Comparison of ENCODE assay signal across 8 mouse cellular contexts in genomic region chr15:98993865-98994264, GRCm38 (mm10). TPM values are rescaled to one million over a fixed set of nuclear protein-coding genes. Genes with fewer than 3 reads are reported as not detected.
DNase-seq lines count a peak whose midpoint lies in the region; ATAC-seq and TF ChIP-seq lines count a peak whose summit lies in the region.

No protein-coding gene starts in this region.

- TF ChIP-seq CTCF in CH12.LX (conservative IDR thresholded peaks at IDR 0.05 in 1 of 2, IDR thresholded peaks at IDR 0.05 in 1 of 2; ENCODE audit: low read depth in 2 of 2, low read length in 2 of 2) = peak; percentile 90 to 98
- peak; percentile 92 for TF ChIP-seq CTCF in brain, embryonic 14.5 days (IDR thresholded peaks at IDR 0.05; ENCODE audit: borderline replicate concordance, extremely low read depth, insufficient read depth, insufficient read length)
- TF ChIP-seq CTCF in lung, embryonic 14.5 days (IDR thresholded peaks at IDR 0.05; ENCODE audit: low read depth) = peak; percentile 95
- peak; percentile 84; the same call in 1 of the 2 replicates for TF ChIP-seq CTCF in thymus, adult 2 months (IDR thresholded peaks at IDR 0.05; ENCODE audit: borderline replicate concordance, control insufficient read depth, extremely low read depth, insufficient read depth, low read length, poor library complexity)

- H3K9ac ChIP-seq in CH12.LX (ENCODE audit: insufficient read depth, low read depth) = peak overlapping the region; percentile 74; the same call in 1 of the 2 replicates
- H3K9ac ChIP-seq in lung, embryonic 14.5 days = peak overlapping the region; percentile 75; the same call in 1 of the 2 replicates

- H3K79me2 ChIP-seq in CH12.LX (replicated peaks; ENCODE audit: control insufficient read depth, extremely low read depth, insufficient read depth, poor library complexity, severe bottlenecking) = no peaks in the 10 kb centered on the region

- no peak overlapping the region for H3K27ac ChIP-seq in CH12.LX (ENCODE audit: insufficient read depth, low read depth)
- H3K27ac ChIP-seq in forebrain, embryonic 10.5 days = peak overlapping the region; percentile 92
- H3K27ac ChIP-seq in lung, embryonic 14.5 days (ENCODE audit: low read depth) = no peak overlapping the region; the same call in 1 of the 2 replicates
- no peak overlapping the region for H3K27ac ChIP-seq in thymus, adult 2 months (ENCODE audit: control insufficient read depth, insufficient read depth, low read length)

- no peak for TF ChIP-seq POLR2A in CH12.LX (IDR thresholded peaks at IDR 0.05; ENCODE audit: low read depth, low read length)
- TF ChIP-seq POLR2A in brain, embryonic 14.5 days (IDR thresholded peaks at IDR 0.05; ENCODE audit: borderline replicate concordance, extremely low read depth, insufficient read depth, insufficient read length, poor library complexity, severe bottlenecking) = no peak
- TF ChIP-seq POLR2A in thymus, adult 2 months (IDR thresholded peaks at IDR 0.05; ENCODE audit: control insufficient read depth, extremely low read depth, insufficient read depth, low read length, poor library complexity) = no peak

- peaks cover 8 to 46% of the 10 kb centered on the region in 2 experiments for H3K4me1 ChIP-seq in CH12.LX (ENCODE audit: control insufficient read depth in 1 of 2, insufficient read depth in 2 of 2)
- peaks cover 70% of the 10 kb centered on the region for H3K4me1 ChIP-seq in forebrain, embryonic 10.5 days
- peaks cover 27% of the 10 kb centered on the region for H3K4me1 ChIP-seq in lung, embryonic 14.5 days (ENCODE audit: insufficient read depth)
- H3K4me1 ChIP-seq in thymus, adult 2 months (replicated peaks; ENCODE audit: control insufficient read depth, insufficient read depth, low read length) = peaks cover 6% of the 10 kb centered on the region; the same call in 1 of the 2 replicates

- H3K9me3 ChIP-seq in CH12.LX (replicated peaks; ENCODE audit: low read length) = no peaks in the 10 kb centered on the region
- no peaks in the 10 kb centered on the region for H3K9me3 ChIP-seq in forebrain, embryonic 10.5 days
- H3K9me3 ChIP-seq in lung, embryonic 14.5 days (ENCODE audit: low read depth, low read length) = no peaks in the 10 kb centered on the region

- dilution Hi-C loops in CH12.LX (cut with MboI; ENCODE audit: extremely low pct_ligation_motif_present, extremely low pct_unique_long_range_greater_than_20kb, low sequenced_read_pairs) = no loop called here

- intact Hi-C loops in heart, postnatal 14 days (cut with DNase I) = loop anchor here (1.0 to 2.0 kb wide), 5 partner anchors 41 to 117 kb away; partner anchors contain the start of genes Gm49450, Tuba1a and Tuba1b

- TF ChIP-seq RAD21 in CH12.LX (IDR thresholded peaks at IDR 0.05; ENCODE audit: low read depth, low read length) = peak; percentile 91

- WGBS in forebrain, embryonic 10.5 days = 5% methylated on average over 11 of the region's 11 CpGs
- WGBS in large intestine, adult 2 months = under 1% methylated on average over 11 of the region's 11 CpGs
- WGBS in lung, embryonic 14.5 days = under 1% methylated on average over 11 of the region's 11 CpGs
- WGBS in thymus, adult 2 months = under 1% methylated on average over 11 of the region's 11 CpGs

- H3K4me2 ChIP-seq in CH12.LX (ENCODE audit: insufficient read depth, low read depth, poor library complexity, severe bottlenecking) = peak overlapping the region; percentile 18; the same call in 1 of the 2 replicates
- H3K4me2 ChIP-seq in lung, embryonic 14.5 days = peak overlapping the region; percentile 83

- ATAC-seq in lung, embryonic 14.5 days (ENCODE audit: insufficient read depth) = peak; percentile 26; the same call in 1 of the 2 replicates
- ATAC-seq in neutrophil, adult 5-6 weeks (ENCODE audit: extremely low read depth, insufficient number of reproducible peaks, low FRiP score, poor library complexity, severe bottlenecking) = peak; percentile 76

- DNase-seq in CH12.LX (ENCODE audit: extremely low read depth) = peak; percentile 100
- DNase-seq in brain, embryonic 14.5 days (ENCODE audit: low read depth) = peak; percentile 98
- DNase-seq in forebrain, embryonic 10.5 days (ENCODE audit: extremely low spot score, low spot score) = peak; percentile 92
- peak; percentile 85 to 89 for DNase-seq in heart, postnatal 14 days
- DNase-seq in large intestine, adult 2 months (ENCODE audit: low read depth, low spot score) = peak; percentile 71
- peak; percentile 98 for DNase-seq in lung, embryonic 14.5 days
- peak; percentile 82 for DNase-seq in thymus, adult 2 months

- H3K4me3 ChIP-seq in CH12.LX (replicated peaks in 1 of 3; ENCODE audit: low read depth in 2 of 3, low read length in 2 of 3, poor library complexity in 1 of 3) = peak overlapping the region in 2 of 3 experiments; percentile 57 to 82
- 0 out of 2 replicates have a peak overlapping the region, but pooled peaks have one; percentile 49 for H3K4me3 ChIP-seq in forebrain, embryonic 10.5 days
- no peak overlapping the region for H3K4me3 ChIP-seq in lung, embryonic 14.5 days (ENCODE audit: low read depth, low read length)
- no peak overlapping the region for H3K4me3 ChIP-seq in thymus, adult 2 months (ENCODE audit: control insufficient read depth, insufficient read depth, low read length)

- no peaks in the 10 kb centered on the region for H3K27me3 ChIP-seq in CH12.LX (replicated peaks)
- peaks cover 5% of the 10 kb centered on the region; the same call in 1 of the 2 replicates for H3K27me3 ChIP-seq in forebrain, embryonic 10.5 days (ENCODE audit: poor library complexity, severe bottlenecking)
- no peaks in the 10 kb centered on the region for H3K27me3 ChIP-seq in lung, embryonic 14.5 days (ENCODE audit: insufficient read depth, low read length)
- no peaks in the 10 kb centered on the region for H3K27me3 ChIP-seq in thymus, adult 2 months (ENCODE audit: control insufficient read depth, insufficient read depth, low read length)

- no peak for TF ChIP-seq EP300 in CH12.LX (IDR thresholded peaks at IDR 0.05; ENCODE audit: low read length)

- in situ Hi-C loops in CH12.LX (cut with MboI; ENCODE audit: low pct_ligation_motif_present, low pct_unique_long_range_greater_than_20kb, low sequenced_read_pairs) = loop anchor here (5.0 to 10.0 kb wide), 2 partner anchors 59 to 107 kb away; partner anchors contain the start of gene Tuba1b

- no peaks in the 10 kb centered on the region for H3K36me3 ChIP-seq in CH12.LX (replicated peaks in 1 of 2; ENCODE audit: control insufficient read depth in 1 of 2, insufficient read depth in 1 of 2, low read length in 1 of 2)
- no peaks in the 10 kb centered on the region for H3K36me3 ChIP-seq in forebrain, embryonic 10.5 days (replicated peaks)
- no peaks in the 10 kb centered on the region for H3K36me3 ChIP-seq in lung, embryonic 14.5 days (ENCODE audit: insufficient read depth)
- H3K36me3 ChIP-seq in thymus, adult 2 months (ENCODE audit: control insufficient read depth, insufficient read depth, low read length) = no peaks in the 10 kb centered on the region

TF ChIP-seq in CH12.LX, 34 proteins besides CTCF, POLR2A, EP300 and RAD21 (continues in another document):
- TF ChIP-seq CHD1 (IDR thresholded peaks at IDR 0.05; ENCODE audit: low read depth, low read length) (peak; percentile 44; the same call in 1 of the 2 replicates), ZKSCAN1 (IDR thresholded peaks at IDR 0.05; ENCODE audit: borderline replicate concordance, low read depth, low read length) (no peak)

RNA-seq across cellular contexts. Expression of gene Tuba1c, which starts 35.8 kb away (rescaled TPM):
- total RNA-seq in CH12.LX (2012; rRNA removed) = 178 and 229 TPM in 2 replicates
- 359 and 390 TPM in 2 replicates for total RNA-seq in CH12.LX (2014; rRNA removed)
- polyA plus RNA-seq in CH12.LX (2012; ENCODE audit: insufficient read length, low read depth) = 183 and 220 TPM in 2 replicates
- 62.6 and 100 TPM in 2 replicates for polyA plus RNA-seq in brain, embryonic 14.5 days (2012; rRNA removed)
- polyA plus RNA-seq in forebrain, embryonic 10.5 days (2016; fragmentation: Nextera tagmentation; extraction: Ambion mirVana) = 160 and 171 TPM in 2 replicates
- 10 to 100 TPM; 42.2 to 57.4 TPM for total RNA-seq in heart, postnatal 14 days (2021)
- polyA plus RNA-seq in large intestine, adult 2 months (2012; rRNA removed) = 408 and 423 TPM in 2 replicates
- 224 and 232 TPM in 2 replicates for polyA plus RNA-seq in lung, embryonic 14.5 days (2014; fragmentation: Nextera tagmentation; extraction: Ambion mirVana)
- 42.7 and 43.3 TPM in 2 replicates for total RNA-seq in neutrophil, adult 5-6 weeks (2017)
- polyA plus RNA-seq in thymus, adult 2 months (2012; rRNA removed) = 294 and 330 TPM in 2 replicates

RNA-seq across cellular contexts. Expression of gene Tuba1a, which starts 40.4 kb away (rescaled TPM):
- total RNA-seq in CH12.LX (2012; rRNA removed) = 153 and 181 TPM in 2 replicates
- 438 and 533 TPM in 2 replicates for total RNA-seq in CH12.LX (2014; rRNA removed)
- polyA plus RNA-seq in CH12.LX (2012; ENCODE audit: insufficient read length, low read depth) = 254 and 283 TPM in 2 replicates
- polyA plus RNA-seq in brain, embryonic 14.5 days (2012; rRNA removed) = 11,216 and 14,471 TPM in 2 replicates
- polyA plus RNA-seq in forebrain, embryonic 10.5 days (2016; fragmentation: Nextera tagmentation; extraction: Ambion mirVana) = 2,769 and 3,107 TPM in 2 replicates
- 100 to 1,000 TPM; 116 to 154 TPM for total RNA-seq in heart, postnatal 14 days (2021)
- 131 and 155 TPM in 2 replicates for polyA plus RNA-seq in large intestine, adult 2 months (2012; rRNA removed)
- polyA plus RNA-seq in lung, embryonic 14.5 days (2014; fragmentation: Nextera tagmentation; extraction: Ambion mirVana) = 1,129 and 1,167 TPM in 2 replicates
- total RNA-seq in neutrophil, adult 5-6 weeks (2017) = 92.1 and 114 TPM in 2 replicates
- 373 and 432 TPM in 2 replicates for polyA plus RNA-seq in thymus, adult 2 months (2012; rRNA removed)

RNA-seq across cellular contexts. Expression of gene Gm49450, which starts 40.5 kb away (rescaled TPM):
- total RNA-seq in CH12.LX (2012; rRNA removed) (0.38 TPM in 1 of 2 replicates, not detected in the other), CH12.LX (2014; rRNA removed) (0.81 and 4.7 TPM in 2 replicates)
- polyA plus RNA-seq in CH12.LX (2012; ENCODE audit: insufficient read length, low read depth) = 125 TPM in 1 of 2 replicates, not detected in the other
- 136 and 183 TPM in 2 replicates for polyA plus RNA-seq in brain, embryonic 14.5 days (2012; rRNA removed)
- polyA plus RNA-seq in forebrain, embryonic 10.5 days (2016; fragmentation: Nextera tagmentation; extraction: Ambion mirVana) = not detected in 2 replicates
- not detected for total RNA-seq in heart, postnatal 14 days (2021)
- polyA plus RNA-seq in large intestine, adult 2 months (2012; rRNA removed) = 0.55 and 6.2 TPM in 2 replicates
- not detected in 2 replicates for polyA plus RNA-seq in lung, embryonic 14.5 days (2014; fragmentation: Nextera tagmentation; extraction: Ambion mirVana)
- total RNA-seq in neutrophil, adult 5-6 weeks (2017) = 27.1 and 50.0 TPM in 2 replicates
- 82.1 and 153 TPM in 2 replicates for polyA plus RNA-seq in thymus, adult 2 months (2012; rRNA removed)

RNA-seq across cellular contexts. Expression of gene Tuba1b, which starts 59.5 kb away (rescaled TPM):
- total RNA-seq in CH12.LX (2012; rRNA removed) = 1,149 and 1,670 TPM in 2 replicates
- 2,803 and 2,960 TPM in 2 replicates for total RNA-seq in CH12.LX (2014; rRNA removed)
- 2,789 and 2,851 TPM in 2 replicates for polyA plus RNA-seq in CH12.LX (2012; ENCODE audit: insufficient read length, low read depth)
- 2,160 and 2,864 TPM in 2 replicates for polyA plus RNA-seq in brain, embryonic 14.5 days (2012; rRNA removed)
- polyA plus RNA-seq in forebrain, embryonic 10.5 days (2016; fragmentation: Nextera tagmentation; extraction: Ambion mirVana) = 2,760 and 2,766 TPM in 2 replicates
- 100 to 1,000 TPM; 164 to 218 TPM for total RNA-seq in heart, postnatal 14 days (2021)
- polyA plus RNA-seq in large intestine, adult 2 months (2012; rRNA removed) = 848 and 981 TPM in 2 replicates
- 2,161 and 2,216 TPM in 2 replicates for polyA plus RNA-seq in lung, embryonic 14.5 days (2014; fragmentation: Nextera tagmentation; extraction: Ambion mirVana)
- total RNA-seq in neutrophil, adult 5-6 weeks (2017) = 88.6 and 108 TPM in 2 replicates
- 3,866 and 5,106 TPM in 2 replicates for polyA plus RNA-seq in thymus, adult 2 months (2012; rRNA removed)

Comparison
In these comparisons a context has a peak if more than half of its experiments do, and no peak if none do; other contexts are left out.
1. H3K4me3 ChIP-seq: peak in CH12.LX (2 of 3) and forebrain, embryonic 10.5 days (single experiment); none in lung, embryonic 14.5 days (single experiment) and thymus, adult 2 months (single experiment).
2. Peak in every context shown above with its lines, with median percentiles within 50 percentile points of each other: DNase-seq and CTCF ChIP-seq.